7 mouse cellular contexts compared by ENCODE assay signal in genomic region chr13:45571795-45572262, GRCm38 (mm10).
A peak's percentile ranks its signal among the peaks of the same experiment; 100 is the strongest.
DNase-seq lines count a peak whose midpoint lies in the region; ATAC-seq and TF ChIP-seq lines count a peak whose summit lies in the region.

No protein-coding gene starts in this region.

- no peak overlapping the region for H3K4me2 ChIP-seq in intestine, postnatal 0 days (replicated peaks; ENCODE audit: low read depth)
- peak overlapping the region; percentile 16; the same call in 1 of the 2 replicates for H3K4me2 ChIP-seq in midbrain, embryonic 12.5 days (replicated peaks)

- intact Hi-C loops in left cerebral cortex, postnatal 25 days (cut with DNase I): loop anchor here (2.0 to 5.0 kb wide), 2 partner anchors 33 to 65 kb away; no protein-coding TSS in a partner anchor

- no peaks in the 10 kb centered on the region for H3K9me3 ChIP-seq in intestine, postnatal 0 days (ENCODE audit: control insufficient read depth)
- no peaks in the 10 kb centered on the region for H3K9me3 ChIP-seq in midbrain, embryonic 12.5 days

- H3K27me3 ChIP-seq in intestine, postnatal 0 days (replicated peaks; ENCODE audit: control insufficient read depth, insufficient read depth, low read length): no peaks in the 10 kb centered on the region
- no peaks in the 10 kb centered on the region for H3K27me3 ChIP-seq in midbrain, embryonic 12.5 days

- ATAC-seq in intestine, postnatal 0 days: no peak
- peak; percentile 68 for ATAC-seq in midbrain, embryonic 12.5 days (ENCODE audit: low FRiP score, low read depth)

- no peak overlapping the region for H3K27ac ChIP-seq in intestine, postnatal 0 days (ENCODE audit: low read depth, low read length)
- H3K27ac ChIP-seq in midbrain, embryonic 12.5 days (replicated peaks): peak overlapping the region; percentile 43; the same call in 1 of the 2 replicates

- peak; percentile 91 for TF ChIP-seq CTCF in intestine, postnatal 0 days (IDR thresholded peaks at IDR 0.05; ENCODE audit: low read depth)

- peak; percentile 74 for DNase-seq in adrenal gland, adult 2 months
- peak; percentile 79 for DNase-seq in embryo, embryonic 11 days
- DNase-seq in heart, adult 11 months: peak; percentile 95
- DNase-seq in left cerebral cortex, postnatal 25 days (ENCODE audit: low spot score in 2 of 2): peak; percentile 87 to 89
- peak; percentile 56 for DNase-seq in skeletal muscle tissue, adult 2 months (ENCODE audit: low read depth, low spot score)

- 5% methylated on average over 6 of the region's 6 CpGs for WGBS in intestine, postnatal 0 days
- 4% methylated on average over 6 of the region's 6 CpGs for WGBS in midbrain, embryonic 12.5 days

- no peak overlapping the region for H3K9ac ChIP-seq in intestine, postnatal 0 days (ENCODE audit: low read depth, low read length)
- H3K9ac ChIP-seq in midbrain, embryonic 12.5 days (replicated peaks): no peak overlapping the region

- peaks cover 5% of the 10 kb centered on the region; the same call in 1 of the 2 replicates for H3K36me3 ChIP-seq in intestine, postnatal 0 days (ENCODE audit: control insufficient read depth, insufficient read depth)
- 0 out of 2 replicates have a peak, but pooled peaks cover 5% of the 10 kb centered on the region for H3K36me3 ChIP-seq in midbrain, embryonic 12.5 days

- no peak overlapping the region for H3K4me3 ChIP-seq in intestine, postnatal 0 days (ENCODE audit: low read depth, low read length)
- no peak overlapping the region for H3K4me3 ChIP-seq in midbrain, embryonic 12.5 days

- H3K4me1 ChIP-seq in intestine, postnatal 0 days (replicated peaks; ENCODE audit: control insufficient read depth, insufficient read depth, low read length): 0 out of 2 replicates have a peak, but pooled peaks cover 2% of the 10 kb centered on the region
- H3K4me1 ChIP-seq in midbrain, embryonic 12.5 days: peaks cover 6% of the 10 kb centered on the region; the same call in 1 of the 2 replicates
